Mouse (Mus musculus) brain, embryonic 14.5 days (tissue): ENCODE results near the gene Gm10382. TPM values are rescaled to one million over a fixed set of nuclear protein-coding genes. Genes with fewer than 3 reads are reported as not detected.

Experiments used
- DNase-seq: peaks from one replicate; pipeline ENCODE4 v3.0.0-alpha.2; 2011; ENCODE audit warnings: low read depth
- CTCF ChIP-seq: fragments of 200-500 bp; IDR thresholded peaks from 2 replicates; pipeline ENCODE4 v1.5.1; 2012; ENCODE audit warnings: inconsistent platforms, mild to moderate bottlenecking, moderate library complexity, borderline replicate concordance; ENCODE audit not compliant: insufficient read depth, insufficient read length; ENCODE audit errors: extremely low read depth
- POLR2A ChIP-seq: fragments of 200-500 bp; IDR thresholded peaks from 2 replicates; pipeline ENCODE4 v1.6.1; 2012; ENCODE audit warnings: mild to moderate bottlenecking, inconsistent platforms, borderline replicate concordance; ENCODE audit not compliant: poor library complexity, insufficient read depth, insufficient read length, severe bottlenecking; ENCODE audit errors: extremely low read depth
- polyA plus RNA-seq: library from polyadenylated mRNA; depleted of rRNA; stranded (reverse); fragments of >200 nt; gene quantifications from 2 replicates; pipeline ENCODE4 v1.2.3, GENCODE M21; 2012

Gene Gm10382
- polyA plus RNA-seq, 1 experiment, result 0.34 TPM

DNA sequence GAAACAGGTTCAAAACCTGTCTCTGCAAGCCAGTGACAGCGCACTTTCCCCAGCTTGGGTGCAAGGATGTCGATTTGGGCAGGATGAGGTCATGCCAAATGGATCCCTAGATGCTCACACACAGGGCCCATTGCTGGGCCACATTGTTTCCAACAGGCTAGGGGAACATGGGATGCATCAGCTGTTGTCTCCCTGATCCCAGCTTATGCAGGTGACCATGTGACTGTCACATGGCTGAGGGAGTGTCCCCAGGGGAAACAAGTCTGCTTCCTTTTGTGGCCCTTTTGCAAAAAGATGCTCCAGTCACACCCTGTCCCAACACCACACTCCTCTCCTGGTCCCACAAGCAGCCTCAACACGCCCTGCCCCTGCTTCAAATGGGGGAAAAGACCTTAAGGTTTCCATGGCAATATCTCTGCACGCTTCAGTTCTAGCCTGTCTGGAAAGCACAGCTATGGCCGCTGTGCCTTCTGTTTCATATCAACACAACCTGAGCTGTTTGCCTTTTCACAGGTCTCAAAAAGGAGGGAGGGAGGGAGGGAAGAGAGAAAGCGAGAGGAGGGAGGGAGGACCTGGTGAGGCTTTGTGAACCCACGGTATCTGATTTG, 34.1 kb upstream of the Gm10382 start:
- TF ChIP-seq CTCF (no peak), POLR2A (no peak)
- no peak for DNase-seq

DNA sequence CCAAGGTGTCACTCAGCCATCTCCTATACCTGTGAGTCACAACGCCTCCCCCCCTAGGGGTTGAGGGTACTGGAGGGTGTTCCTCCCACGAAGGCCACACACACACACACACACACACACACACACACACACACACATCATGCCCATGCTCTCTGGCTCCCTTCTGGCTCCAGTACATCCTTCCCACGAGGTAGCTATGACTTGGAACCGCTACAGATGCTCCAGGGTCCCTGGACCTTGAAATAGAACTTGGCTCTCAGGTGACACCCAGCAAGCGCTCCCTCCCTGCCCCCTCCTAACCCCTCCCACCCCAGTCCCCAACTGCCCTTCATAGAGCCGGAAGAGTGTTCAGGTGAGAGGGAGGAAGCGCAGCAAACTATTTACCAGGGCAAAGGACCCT, 33.5 kb upstream of the Gm10382 start:
- TF ChIP-seq POLR2A (no peak), CTCF (no peak)
- DNase-seq, result no peak

DNA sequence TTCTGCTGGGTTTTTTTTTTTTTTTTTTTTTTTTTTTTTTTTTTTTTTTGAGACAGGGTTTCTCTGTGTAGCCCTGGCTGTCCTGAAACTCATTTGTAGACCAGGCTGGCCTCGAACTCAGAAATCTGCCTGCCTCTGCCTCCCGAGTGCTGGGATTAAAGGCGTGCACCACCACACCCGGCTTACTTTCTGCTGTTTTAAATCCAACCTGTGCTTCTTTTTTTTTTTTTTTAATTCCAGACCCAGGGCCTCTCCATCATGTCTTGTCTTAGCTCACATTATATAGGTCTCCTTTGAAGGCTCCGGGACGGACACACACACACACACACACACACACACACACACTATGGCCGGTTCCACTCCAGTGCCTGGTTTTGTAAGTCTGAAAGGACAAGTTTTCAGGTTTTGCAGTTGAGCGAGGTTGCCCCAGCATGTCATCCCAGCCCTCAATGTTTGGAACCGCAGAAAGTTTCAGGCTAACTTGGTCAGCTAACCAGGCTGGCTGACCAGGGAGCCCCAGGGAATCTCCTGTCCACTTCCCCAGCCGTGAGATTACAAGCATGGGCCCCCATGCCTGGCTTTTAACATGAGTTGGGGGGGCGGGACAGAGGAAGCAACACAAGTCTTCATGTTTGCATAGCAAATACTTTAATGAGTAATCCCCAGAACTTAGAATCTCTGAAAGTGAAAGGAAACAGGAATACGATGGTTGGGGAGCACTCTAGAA, 31.4 kb upstream of the Gm10382 start:
- no peak for DNase-seq
- TF ChIP-seq CTCF (no peak), POLR2A (no peak)

DNA sequence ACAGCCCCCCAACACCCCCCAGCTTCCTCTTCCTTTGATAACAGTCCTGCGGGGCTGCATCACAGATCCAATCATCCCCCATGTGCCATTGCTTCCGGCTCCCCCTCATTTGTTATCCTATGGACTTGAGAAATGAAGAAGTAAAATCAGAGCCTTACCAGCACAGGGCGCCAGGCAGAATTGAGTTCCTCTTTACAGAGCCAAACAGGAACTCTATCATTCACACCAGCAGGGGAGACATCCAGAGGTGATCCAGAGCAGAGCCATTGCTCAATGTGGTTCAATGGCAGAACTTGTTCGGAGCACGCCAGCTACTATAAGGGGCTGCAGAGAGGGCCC, 30.9 kb upstream of the Gm10382 start:
- no peak for DNase-seq
- TF ChIP-seq POLR2A, result no peak
- no peak for TF ChIP-seq CTCF

DNA sequence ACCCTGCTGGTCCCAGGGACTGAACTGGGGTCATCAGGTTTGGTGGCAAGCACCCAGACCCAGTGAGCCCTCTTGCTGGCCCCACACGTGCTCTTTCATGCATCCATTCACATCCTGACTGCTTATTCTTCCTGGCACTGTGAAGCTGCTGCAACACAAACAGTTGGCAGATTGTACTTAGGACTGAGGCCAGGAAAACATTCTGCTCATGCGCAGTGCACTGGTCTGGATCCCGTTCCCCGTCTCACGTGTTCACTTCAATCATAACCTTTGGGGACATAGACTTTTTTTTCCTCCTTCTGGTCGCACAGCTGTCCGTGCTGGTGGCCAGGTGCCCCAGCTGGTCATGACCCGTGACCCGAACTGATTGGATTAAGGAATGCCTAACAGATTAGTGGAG, 28.6 kb upstream of the Gm10382 start:
- TF ChIP-seq CTCF, result no peak
- TF ChIP-seq POLR2A, result no peak
- DNase-seq, result peak; percentile 81

DNA sequence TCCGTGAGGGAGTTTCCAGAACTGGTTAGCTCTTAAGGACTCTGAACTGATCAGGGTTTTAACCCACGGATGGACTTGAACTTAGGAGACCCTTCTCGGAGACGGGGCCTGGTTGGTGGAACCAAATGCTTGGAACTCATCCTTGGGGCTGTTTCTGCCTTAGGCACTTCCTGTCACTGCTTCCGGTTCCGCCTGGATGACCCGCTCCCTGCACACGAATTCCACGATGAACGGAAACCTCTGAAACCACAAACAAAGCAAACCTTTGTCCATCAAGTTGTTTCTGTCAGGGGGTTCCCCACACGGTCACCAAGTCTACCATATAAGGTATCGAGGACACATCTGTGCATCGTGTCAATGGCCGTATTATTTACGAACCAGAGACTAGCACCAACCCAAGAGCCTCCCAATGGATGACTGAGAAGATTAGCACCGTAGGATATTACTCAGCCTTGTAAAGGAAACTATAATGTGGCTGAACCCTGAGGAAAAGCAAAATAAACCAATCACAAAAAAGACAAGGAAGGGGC, 28.1 kb upstream of the Gm10382 start:
- TF ChIP-seq POLR2A, result no peak
- TF ChIP-seq CTCF, result no peak
- DNase-seq, result no peak

DNA sequence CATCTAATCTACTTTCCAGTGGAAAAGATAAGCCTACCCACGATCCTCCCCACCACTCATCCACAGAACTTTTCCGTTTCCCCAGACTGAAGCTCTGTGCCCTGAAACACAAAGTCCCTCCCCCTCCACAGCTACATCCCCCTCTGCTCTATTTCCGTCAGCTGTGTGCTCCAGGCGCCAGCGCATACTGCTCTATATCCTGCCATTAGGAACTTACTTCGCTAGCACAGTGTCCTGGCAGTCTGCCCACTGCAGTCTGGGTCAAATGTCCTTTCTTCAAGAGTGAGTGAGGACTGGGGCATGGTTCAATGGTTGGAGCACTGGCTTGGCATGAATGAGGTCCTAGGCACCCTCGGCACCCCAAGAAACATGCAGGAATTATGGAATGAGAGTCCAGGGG, 25.2 kb upstream of the Gm10382 start:
- TF ChIP-seq POLR2A (no peak), CTCF (no peak)
- peak; percentile 44 for DNase-seq

DNA sequence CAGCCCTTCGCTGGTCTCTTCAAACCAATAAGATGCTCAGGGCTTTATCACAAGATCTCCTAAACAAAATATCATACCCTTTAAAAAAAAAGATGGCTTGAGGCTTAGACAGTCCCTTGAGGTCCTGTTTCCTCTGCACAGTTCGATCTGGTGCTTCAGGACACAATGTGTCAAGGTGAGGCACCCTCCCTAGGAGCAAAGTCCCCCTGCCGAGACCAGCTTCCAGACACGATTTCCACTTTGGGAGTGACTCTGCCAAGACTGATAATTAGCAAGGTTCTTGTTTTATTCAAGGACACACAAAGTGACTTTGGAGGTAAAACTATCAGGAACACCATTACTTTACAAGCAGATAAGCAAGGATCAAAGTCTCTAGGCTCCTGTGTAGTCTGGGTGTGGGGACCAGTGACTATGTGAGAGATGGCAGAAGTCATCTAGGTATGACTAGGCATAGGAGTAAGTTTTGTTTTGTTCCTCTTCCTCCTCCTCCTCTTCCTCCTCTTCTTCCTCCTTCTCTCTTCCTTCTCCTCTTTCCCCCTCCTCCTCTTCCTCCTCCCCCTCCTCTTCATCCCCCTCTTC, 24.2 kb upstream of the Gm10382 start:
- TF ChIP-seq CTCF (no peak), POLR2A (no peak)
- no peak for DNase-seq

DNA sequence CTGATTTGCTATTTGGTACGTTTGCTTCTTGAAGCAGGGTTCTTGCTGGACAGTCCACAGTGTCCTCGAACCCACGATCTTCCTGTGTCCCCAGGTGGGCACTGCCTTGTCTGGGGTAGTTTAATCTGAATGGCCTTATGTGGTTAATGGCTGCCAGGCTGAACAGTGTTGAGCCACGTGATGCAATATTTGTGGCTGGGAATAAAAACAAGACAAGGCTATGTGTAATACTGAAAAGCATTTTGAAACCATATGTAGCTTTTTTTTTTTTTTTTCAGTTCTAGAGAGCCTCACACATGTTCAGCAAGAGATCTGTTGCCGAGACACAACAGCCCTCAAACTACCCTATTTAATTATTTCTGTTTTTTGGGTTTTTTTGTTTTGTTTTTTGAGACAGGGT, 21.0 kb upstream of the Gm10382 start:
- DNase-seq, result no peak
- TF ChIP-seq POLR2A (no peak), CTCF (no peak)

DNA sequence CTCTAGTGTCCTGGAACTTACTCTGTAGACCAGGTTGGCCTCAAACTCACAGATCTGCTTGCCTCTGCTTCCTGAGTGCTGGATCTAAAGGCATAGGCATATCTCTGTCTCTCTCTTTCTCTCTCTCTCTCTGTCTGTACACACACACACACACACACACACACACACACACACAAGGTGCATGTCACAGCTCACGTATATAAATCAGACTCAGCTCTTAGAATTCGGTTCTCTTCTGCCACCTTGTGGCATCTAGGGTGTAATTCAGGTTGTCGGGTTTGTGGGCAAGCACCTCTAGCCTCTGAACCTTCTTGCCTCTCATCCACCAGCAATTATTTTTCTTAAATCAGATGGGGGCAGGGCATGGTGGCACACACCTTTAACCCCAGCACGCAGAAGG, 20.6 kb upstream of the Gm10382 start:
- peak; percentile 84 for DNase-seq
- no peak for TF ChIP-seq POLR2A
- TF ChIP-seq CTCF, result peak; percentile 71; the same call in 1 of the 2 replicates

DNA sequence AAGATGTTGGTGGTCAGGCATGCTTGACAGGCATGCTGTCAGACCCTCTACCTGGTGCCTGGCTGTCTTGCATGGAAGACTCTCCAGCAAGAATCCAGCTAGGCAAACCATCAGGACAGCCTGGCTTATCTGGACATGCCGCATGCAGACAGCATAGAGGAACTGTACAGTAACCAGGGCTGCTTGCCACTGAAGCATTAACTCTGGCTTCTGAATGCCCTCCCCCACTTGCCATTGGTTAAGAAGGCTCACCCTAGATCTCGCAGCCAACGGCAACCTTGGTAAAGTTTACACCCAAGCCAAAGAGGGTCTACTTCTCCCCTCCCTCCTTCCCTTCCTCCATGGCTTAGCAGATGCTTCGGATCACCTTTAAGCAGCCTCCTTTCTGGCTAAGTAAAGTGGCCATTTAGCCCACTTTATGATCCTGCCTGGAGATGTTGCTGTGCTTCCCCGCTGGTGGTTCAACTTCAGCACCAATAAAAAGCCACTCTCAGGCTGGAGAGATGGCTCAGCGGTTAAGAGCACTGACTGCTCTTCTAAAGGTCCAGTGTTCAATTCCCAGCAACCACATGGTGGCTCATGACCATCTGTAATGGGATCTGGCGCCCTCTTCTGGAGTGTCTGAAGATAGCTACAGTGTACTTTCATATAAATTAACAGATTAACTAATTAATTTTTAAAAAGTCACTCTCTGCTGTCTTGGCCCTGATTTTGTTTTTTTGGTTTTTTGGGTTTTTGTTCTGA, 18.0 kb upstream of the Gm10382 start:
- TF ChIP-seq POLR2A (no peak), CTCF (no peak)
- no peak for DNase-seq

DNA sequence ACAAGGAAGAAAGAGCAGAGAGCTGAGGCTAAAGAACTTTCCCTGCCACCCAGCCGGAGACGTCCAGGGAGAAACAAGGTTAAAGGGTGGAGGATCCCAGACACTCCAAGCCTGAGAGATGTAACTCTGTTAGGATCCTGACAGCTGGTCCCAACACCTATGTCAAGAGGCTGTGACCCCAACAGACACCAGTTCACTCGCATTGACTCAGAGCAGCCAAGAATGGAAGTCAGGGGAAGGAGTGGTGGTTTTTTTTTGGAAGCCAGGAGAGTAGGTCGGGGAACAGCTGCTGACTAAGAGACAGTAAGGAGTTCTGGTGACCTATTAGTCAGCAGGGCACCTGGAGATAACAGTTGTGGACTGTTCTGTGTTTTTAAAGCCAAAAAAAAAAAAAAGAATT, 17.1 kb upstream of the Gm10382 start:
- DNase-seq, result no peak
- TF ChIP-seq CTCF, result no peak
- TF ChIP-seq POLR2A, result no peak
